Mouse (Mus musculus): ENCODE measurements around the gene Pld4.

The Pld4 gene

GRCm38 (mm10) chr12:112738281-112739022, 22.0 kb upstream of the Pld4 start:
- no peak for DNase-seq (ENCODE audit: low read depth, low spot score)

GRCm38 (mm10) chr12:112739023-112739568, 21.4 kb upstream of the Pld4 start:
- no peak for DNase-seq (ENCODE audit: low read depth, low spot score)

- no peak for DNase-seq (ENCODE audit: low read depth, low spot score)
Observed at GRCm38 (mm10) chr12:112742768-112743167, 17.7 kb upstream of the Pld4 start.

- peak; percentile 66 for DNase-seq (ENCODE audit: low read depth, low spot score)
Observed at GRCm38 (mm10) chr12:112743168-112743975, 17.1 kb upstream of the Pld4 start.

GRCm38 (mm10) chr12:112744211-112744610, 16.2 kb upstream of the Pld4 start:
- no peak for DNase-seq (ENCODE audit: low read depth, low spot score)

- no peak for DNase-seq (ENCODE audit: low read depth, low spot score)
Observed at GRCm38 (mm10) chr12:112744891-112745580, 15.4 kb upstream of the Pld4 start.

GRCm38 (mm10) chr12:112745716-112746115, 14.7 kb upstream of the Pld4 start:
- DNase-seq (ENCODE audit: low read depth, low spot score) = no peak

- DNase-seq (ENCODE audit: low read depth, low spot score) = no peak
Observed at GRCm38 (mm10) chr12:112746461-112746807, 14.0 kb upstream of the Pld4 start.

- DNase-seq (ENCODE audit: low read depth, low spot score) = peak; percentile 69
Observed at GRCm38 (mm10) chr12:112746808-112747605, 13.4 kb upstream of the Pld4 start.

GRCm38 (mm10) chr12:112747606-112747970, 12.9 kb upstream of the Pld4 start:
- DNase-seq (ENCODE audit: low read depth, low spot score) = no peak

- no peak for DNase-seq (ENCODE audit: low read depth, low spot score)
Observed at GRCm38 (mm10) chr12:112750976-112751375, 9.5 kb upstream of the Pld4 start.

- DNase-seq (ENCODE audit: low read depth, low spot score) = no peak
Observed at GRCm38 (mm10) chr12:112752399-112752798, 8.1 kb upstream of the Pld4 start.

- no peak for DNase-seq (ENCODE audit: low read depth, low spot score)
Observed at GRCm38 (mm10) chr12:112755900-112756299, 4.6 kb upstream of the Pld4 start.

GRCm38 (mm10) chr12:112757896-112758295, 2.6 kb upstream of the Pld4 start:
- DNase-seq (ENCODE audit: low read depth, low spot score) = no peak

- DNase-seq (ENCODE audit: low read depth, low spot score) = no peak
Observed at GRCm38 (mm10) chr12:112759471-112759870, 984 bp upstream of the Pld4 start.

- no peak for DNase-seq (ENCODE audit: low read depth, low spot score)
Observed at GRCm38 (mm10) chr12:112761411-112761810, 956 bp downstream of the Pld4 start.

- no peak for DNase-seq (ENCODE audit: low read depth, low spot score)
Observed at GRCm38 (mm10) chr12:112762018-112762417, 1.6 kb downstream of the Pld4 start.

- no peak for DNase-seq (ENCODE audit: low read depth, low spot score)
Observed at GRCm38 (mm10) chr12:112763176-112763575, 2.7 kb downstream of the Pld4 start.

- DNase-seq (ENCODE audit: low read depth, low spot score) = no peak
Observed at GRCm38 (mm10) chr12:112764141-112764540, 3.7 kb downstream of the Pld4 start.

- DNase-seq (ENCODE audit: low read depth, low spot score) = no peak
Observed at GRCm38 (mm10) chr12:112764991-112765390, 4.5 kb downstream of the Pld4 start.

- DNase-seq (ENCODE audit: low read depth, low spot score) = no peak
Observed at GRCm38 (mm10) chr12:112766586-112766985, 6.1 kb downstream of the Pld4 start.
